ENCODE assay signal across 8 mouse cellular contexts in the genomic region with DNA sequence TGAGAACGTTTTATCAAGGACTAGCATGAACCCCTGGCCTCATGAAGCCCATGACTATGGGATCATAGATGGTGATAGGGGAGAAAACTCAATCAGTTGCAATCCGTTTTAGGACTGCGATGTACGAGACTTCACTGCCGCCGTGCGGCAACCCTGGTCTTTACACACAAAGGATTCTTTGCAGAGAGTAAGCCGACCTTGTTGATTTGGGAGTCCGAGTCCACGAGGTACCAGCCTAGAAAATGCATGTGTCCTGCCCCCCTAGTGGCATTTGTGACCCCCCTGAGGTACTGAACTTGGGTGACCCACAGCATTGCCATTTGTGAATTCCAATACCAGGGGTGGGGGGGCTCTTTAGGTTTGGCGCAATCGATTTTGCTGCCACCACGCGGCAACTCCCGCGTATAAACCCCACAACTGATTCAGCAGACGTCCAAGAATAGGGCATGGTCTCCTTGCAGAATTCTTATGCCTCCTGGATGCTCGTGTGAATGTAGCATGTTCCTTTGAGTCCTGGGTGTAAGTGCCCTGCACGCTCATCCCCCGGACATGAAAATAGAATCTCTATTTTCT. TPM values are rescaled to one million over a fixed set of nuclear protein-coding genes. Genes with fewer than 3 reads are reported as not detected.
DNase-seq lines count a peak whose midpoint lies in the region; ATAC-seq and TF ChIP-seq lines count a peak whose summit lies in the region.

No protein-coding gene starts in this region.

- H3K9me3 ChIP-seq in hindbrain, embryonic 10.5 days, result peaks cover 28% of the 10 kb centered on the region
- H3K9me3 ChIP-seq in megakaryocyte, embryonic 14.5 days, result peaks cover 25% of the 10 kb centered on the region

- DNase-seq in CD4-positive, CD25-positive, alpha-beta regulatory T cell, adult 2 months (ENCODE audit: low read depth, low spot score), result peak; percentile 40
- DNase-seq in fibroblast of lung, adult 2 months (ENCODE audit: low read depth), result peak; percentile 31
- DNase-seq in hindbrain, embryonic 10.5 days (ENCODE audit: low spot score), result peak; percentile 63
- peak; percentile 57 to 59 for DNase-seq in layer of hippocampus, postnatal 14 days (ENCODE audit: low spot score in 2 of 2)
- DNase-seq in right cerebral cortex, postnatal 36 days (ENCODE audit: low spot score in 2 of 2), result peak; percentile 14 to 21

- TF ChIP-seq CTCF in bone marrow, adult 2 months (IDR thresholded peaks at IDR 0.05; ENCODE audit: control insufficient read depth, insufficient read depth, low read length), result peak; percentile 16; the same call in 1 of the 2 replicates

- H3K4me1 ChIP-seq in bone marrow, adult 2 months (ENCODE audit: control insufficient read depth, insufficient read depth, low read length), result no peaks in the 10 kb centered on the region
- H3K4me1 ChIP-seq in hindbrain, embryonic 10.5 days (replicated peaks), result peaks cover 28% of the 10 kb centered on the region
- H3K4me1 ChIP-seq in megakaryocyte, embryonic 14.5 days, result peaks cover 9% of the 10 kb centered on the region; the same call in 1 of the 2 replicates

- H3K27me3 ChIP-seq in hindbrain, embryonic 10.5 days (ENCODE audit: insufficient read depth, poor library complexity, severe bottlenecking), result peaks cover 25% of the 10 kb centered on the region
- H3K27me3 ChIP-seq in megakaryocyte, embryonic 14.5 days (replicated peaks), result peaks cover 88% of the 10 kb centered on the region

- no peak for ATAC-seq in CD4-positive, CD25-positive, alpha-beta regulatory T cell, adult 4 months

- H3K36me3 ChIP-seq in hindbrain, embryonic 10.5 days, result no peaks in the 10 kb centered on the region
- H3K36me3 ChIP-seq in megakaryocyte, embryonic 14.5 days (replicated peaks; ENCODE audit: low read length), result no peaks in the 10 kb centered on the region

- no peak overlapping the region for H3K4me3 ChIP-seq in bone marrow, adult 2 months (replicated peaks; ENCODE audit: control insufficient read depth, low read depth, low read length)
- H3K4me3 ChIP-seq in hindbrain, embryonic 10.5 days, result peak overlapping the region; percentile 41
- H3K4me3 ChIP-seq in megakaryocyte, embryonic 14.5 days (replicated peaks), result peak overlapping the region; percentile 60

- H3K27ac ChIP-seq in bone marrow, adult 2 months (ENCODE audit: control insufficient read depth, insufficient read depth, low read depth, low read length, poor library complexity), result no peak overlapping the region
- peak overlapping the region; percentile 54 for H3K27ac ChIP-seq in hindbrain, embryonic 10.5 days

- TF ChIP-seq POLR2A in bone marrow, adult 2 months (IDR thresholded peaks at IDR 0.05; ENCODE audit: borderline replicate concordance, control insufficient read depth, low read depth, low read length), result no peak

- WGBS in bone marrow, adult 2 months, result 48% methylated on average over 20 of the region's 20 CpGs
- WGBS in hindbrain, embryonic 10.5 days, result 54% methylated on average over 20 of the region's 20 CpGs

RNA-seq across cellular contexts. Expression of a gene that starts 49.3 kb away (rescaled TPM):
- 1 to 10 TPM; 2.6 to 3.0 TPM for polyA plus RNA-seq in CD4-positive, CD25-positive, alpha-beta regulatory T cell, adult 4 months (2017; shearing (Covaris generic))
- 0.40 and 0.86 TPM in 2 replicates for polyA plus RNA-seq in bone marrow, adult 2 months (2011; ENCODE audit: insufficient read depth, insufficient read length, low replicate concordance, missing spikeins)
- polyA plus RNA-seq in hindbrain, embryonic 10.5 days (2016; fragmentation: Nextera tagmentation; extraction: Ambion mirVana), result 17.7 and 19.7 TPM in 2 replicates
- total RNA-seq in layer of hippocampus, postnatal 14 days (2021), result 1 to 10 TPM; 4.2 to 5.1 TPM
- polyA plus RNA-seq in megakaryocyte, embryonic 14.5 days (2012; ENCODE audit: insufficient read depth, low replicate concordance), result 10.5 TPM in 2 replicates
